27 mouse cellular contexts compared by ENCODE assay signal in the genomic region with DNA sequence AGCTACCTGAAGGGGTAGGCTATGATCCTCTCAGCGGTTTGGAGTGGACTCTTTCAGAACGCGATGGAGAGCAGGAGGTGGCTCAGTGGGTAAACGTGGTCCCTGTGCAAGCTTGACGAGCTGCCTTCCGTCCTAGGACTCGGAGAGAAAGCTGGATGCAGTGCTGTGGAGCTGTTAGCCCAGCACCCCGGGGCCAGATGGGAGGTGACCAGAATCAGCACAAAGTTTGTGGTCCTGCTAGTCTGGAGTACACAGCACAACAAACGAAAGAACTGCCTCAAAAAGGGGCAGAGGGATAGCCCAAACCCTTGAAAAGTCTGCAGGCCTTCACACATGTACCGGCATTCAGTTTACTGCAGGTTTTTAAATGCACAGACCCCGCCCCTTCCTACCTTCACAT.
"Had no signal": no experiment of that assay in that cellular context is flagged by ENCODE, and none has a peak within 500 bp of the region (broad histone marks: within the 10 kb centered on the region; RNA-seq: fewer than 3 reads in every experiment).

No protein-coding gene starts in this region.

- H3K4me2 ChIP-seq: heart, embryonic 13.5 days; heart, embryonic 15.5 days; hindbrain, embryonic 12.5 days; hindbrain, embryonic 14.5 days; intestine, embryonic 15.5 days; limb, embryonic 12.5 days; liver, embryonic 11.5 days; liver, embryonic 13.5 days; liver, embryonic 15.5 days had no signal

- H3K9me3 ChIP-seq: heart, embryonic 13.5 days; heart, embryonic 15.5 days; hindbrain, embryonic 10.5 days; hindbrain, embryonic 12.5 days; intestine, embryonic 15.5 days; limb, embryonic 10.5 days; limb, embryonic 12.5 days; liver, embryonic 13.5 days; liver, embryonic 15.5 days had no signal

- H3K27ac ChIP-seq: gastrocnemius, adult 2 months; heart, adult 2 months; heart, embryonic 13.5 days; heart, embryonic 15.5 days; hindbrain, embryonic 10.5 days; hindbrain, embryonic 12.5 days; hindbrain, embryonic 14.5 days; intestine, embryonic 15.5 days; layer of hippocampus, adult 2 months; limb, embryonic 10.5 days; limb, embryonic 12.5 days; liver, embryonic 13.5 days; liver, embryonic 15.5 days had no signal

- H3K9ac ChIP-seq: heart, embryonic 13.5 days; heart, embryonic 15.5 days; hindbrain, embryonic 12.5 days; hindbrain, embryonic 14.5 days; intestine, embryonic 15.5 days; limb, embryonic 12.5 days; liver, embryonic 13.5 days; liver, embryonic 15.5 days had no signal

- ATAC-seq: hindbrain, embryonic 16.5 days; inflammation-experienced regulatory T-cells, adult 6 months; intestine, embryonic 15.5 days; intestine, postnatal 0 days had no signal

- H3K27me3 ChIP-seq: heart, embryonic 13.5 days; heart, embryonic 15.5 days; hindbrain, embryonic 12.5 days; intestine, embryonic 15.5 days; limb, embryonic 12.5 days; liver, embryonic 13.5 days; liver, embryonic 15.5 days had no signal

- DNase-seq: gastrocnemius, adult 2 months; gastrocnemius, postnatal 10 days; gastrocnemius, postnatal 25 days; heart, adult 2 months; heart, postnatal 4 days; kidney, adult 18-20 months; kidney, adult 8-10 months; kidney, postnatal 10 days; kidney, postnatal 25 days; kidney, postnatal 4 days; layer of hippocampus, postnatal 36 days; liver; liver, embryonic 13.5 days had no signal

- H3K4me1 ChIP-seq: heart, embryonic 13.5 days; heart, embryonic 15.5 days; hindbrain, embryonic 10.5 days; hindbrain, embryonic 12.5 days; intestine, embryonic 15.5 days; limb, embryonic 10.5 days; limb, embryonic 12.5 days; liver, embryonic 13.5 days; liver, embryonic 15.5 days had no signal

- H3K4me3 ChIP-seq: gastrocnemius, adult 2 months; heart, adult 2 months; heart, embryonic 13.5 days; heart, embryonic 15.5 days; hindbrain, embryonic 10.5 days; hindbrain, embryonic 12.5 days; intestine, embryonic 15.5 days; layer of hippocampus, adult 2 months; limb, embryonic 10.5 days; limb, embryonic 12.5 days; liver, embryonic 13.5 days; liver, embryonic 15.5 days had no signal
